Mouse (Mus musculus) heart, adult 2 months (tissue): ENCODE measurements around the gene Rras.

Experiments
- CTCF ChIP-seq: fragments of 200-600 bp; IDR thresholded peaks from 2 replicates; pipeline ENCODE4 v1.8.1; 2022; ENCODE audit warnings: antibody characterized with exemption, mild to moderate bottlenecking, moderate library complexity
- EP300 ChIP-seq: fragments of 200-500 bp; IDR thresholded peaks from 2 replicates; pipeline ENCODE4 v1.6.1; 2011; ENCODE audit warnings: low read depth, low read length, control low read depth; ENCODE audit not compliant: insufficient read depth
- POLR2A ChIP-seq: fragments of 200-500 bp; IDR thresholded peaks from 2 replicates; pipeline ENCODE4 v1.6.1; 2011; ENCODE audit warnings: mild to moderate bottlenecking, low read depth, low read length, control low read depth; ENCODE audit not compliant: insufficient read depth

- TF ChIP-seq CTCF (peak; percentile 47), POLR2A (peak; percentile 93), EP300 (peak; percentile 94)
Observed at GRCm38 (mm10) chr7:45017242-45018061, at the start of gene Rras.
